Mouse (Mus musculus): Measurements from ENCODE around the gene Ninl. TPM values are rescaled to one million over a fixed set of nuclear protein-coding genes. Genes with fewer than 3 reads are reported as not detected.
"Not testable (repeated sequence)": the region's sequence is repeated elsewhere in the genome, so short reads cannot be mapped to it uniquely, and the experiment has no call there.

The Ninl gene
- polyA plus RNA-seq, 1 experiment from 2014 or later = 6.7 TPM

GRCm38 (mm10) chr2:150923026-150923425 lies 116.2 kb downstream of the Ninl start:
- Histone ChIP-seq H3K9me3 (replicated peaks) (no peaks in the 10 kb centered on the region), H3K4me2 (replicated peaks) (no peak overlapping the region), H3K4me3 (replicated peaks) (no peak overlapping the region), H3K36me3 (peaks cover 14% of the 10 kb centered on the region; the same call in 1 of the 2 replicates), H3K9ac (no peak overlapping the region), H3K27me3 (no peaks in the 10 kb centered on the region), H3K4me1 (no peaks in the 10 kb centered on the region), H3K27ac (replicated peaks) (no peak overlapping the region)
- 96% methylated on average over 3 of the region's 3 CpGs for WGBS
- no peak for ATAC-seq (ENCODE audit: insufficient number of reproducible peaks, low FRiP score, low TSS enrichment, low read depth)

GRCm38 (mm10) chr2:150922165-150922564 lies 117.0 kb downstream of the Ninl start:
- H3K36me3 ChIP-seq = peaks cover 14% of the 10 kb centered on the region; the same call in 1 of the 2 replicates

GRCm38 (mm10) chr2:150921697-150922096 lies 117.5 kb downstream of the Ninl start:
- H3K9me3 ChIP-seq (replicated peaks) = no peaks in the 10 kb centered on the region
- no peak overlapping the region for H3K9ac ChIP-seq
- 95% methylated on average over 6 of the region's 6 CpGs for WGBS
- no peak for ATAC-seq (ENCODE audit: insufficient number of reproducible peaks, low FRiP score, low TSS enrichment, low read depth)
- no peak overlapping the region for H3K27ac ChIP-seq (replicated peaks)
- no peaks in the 10 kb centered on the region for H3K4me1 ChIP-seq
- no peak overlapping the region for H3K4me3 ChIP-seq (replicated peaks)
- H3K36me3 ChIP-seq = peaks cover 15% of the 10 kb centered on the region; the same call in 1 of the 2 replicates
- H3K4me2 ChIP-seq (replicated peaks) = no peak overlapping the region
- H3K27me3 ChIP-seq = no peaks in the 10 kb centered on the region

More at GRCm38 (mm10) chr2:150922165-150922564, 117.0 kb downstream of the Ninl start:
- H3K4me3 ChIP-seq (replicated peaks) = no peak overlapping the region
- H3K27me3 ChIP-seq = no peaks in the 10 kb centered on the region
- ATAC-seq (ENCODE audit: insufficient number of reproducible peaks, low FRiP score, low TSS enrichment, low read depth) = no peak
- H3K27ac ChIP-seq (replicated peaks) = no peak overlapping the region
- no peaks in the 10 kb centered on the region for H3K9me3 ChIP-seq (replicated peaks)
- no peaks in the 10 kb centered on the region for H3K4me1 ChIP-seq
- no peak overlapping the region for H3K4me2 ChIP-seq (replicated peaks)
- H3K9ac ChIP-seq = no peak overlapping the region
- 83% methylated on average over 4 of the region's 4 CpGs for WGBS

- Histone ChIP-seq H3K27ac (replicated peaks) (no peak overlapping the region), H3K9ac (no peak overlapping the region), H3K27me3 (no peaks in the 10 kb centered on the region), H3K9me3 (replicated peaks) (no peaks in the 10 kb centered on the region), H3K4me3 (replicated peaks) (no peak overlapping the region), H3K4me1 (no peaks in the 10 kb centered on the region), H3K36me3 (peaks cover 20% of the 10 kb centered on the region; the same call in 1 of the 2 replicates), H3K4me2 (replicated peaks) (no peak overlapping the region)
- ATAC-seq (ENCODE audit: insufficient number of reproducible peaks, low FRiP score, low TSS enrichment, low read depth) = no peak
- WGBS = 92% methylated on average over 3 of the region's 3 CpGs
Observed at GRCm38 (mm10) chr2:150920543-150920942, 118.6 kb downstream of the Ninl start.

GRCm38 (mm10) chr2:150918720-150919119 lies 120.5 kb downstream of the Ninl start:
- H3K9ac ChIP-seq = no peak overlapping the region
- H3K27me3 ChIP-seq = no peaks in the 10 kb centered on the region
- H3K27ac ChIP-seq (replicated peaks) = no peak overlapping the region
- peaks cover 20% of the 10 kb centered on the region; the same call in 1 of the 2 replicates for H3K36me3 ChIP-seq
- no peak overlapping the region for H3K4me2 ChIP-seq (replicated peaks)
- ATAC-seq (ENCODE audit: insufficient number of reproducible peaks, low FRiP score, low TSS enrichment, low read depth) = no peak
- H3K4me1 ChIP-seq = no peaks in the 10 kb centered on the region
- WGBS = 83% methylated on average over 3 of the region's 3 CpGs
- no peaks in the 10 kb centered on the region for H3K9me3 ChIP-seq (replicated peaks)
- no peak overlapping the region for H3K4me3 ChIP-seq (replicated peaks)

- WGBS = 81% methylated on average over 5 of the region's 5 CpGs
- H3K4me3 ChIP-seq (replicated peaks) = no peak overlapping the region
- H3K9me3 ChIP-seq (replicated peaks) = no peaks in the 10 kb centered on the region
- no peak overlapping the region for H3K9ac ChIP-seq
- ATAC-seq (ENCODE audit: insufficient number of reproducible peaks, low FRiP score, low TSS enrichment, low read depth) = no peak
- H3K4me2 ChIP-seq (replicated peaks) = no peak overlapping the region
- H3K27me3 ChIP-seq = no peaks in the 10 kb centered on the region
- no peaks in the 10 kb centered on the region for H3K4me1 ChIP-seq
- peaks cover 17% of the 10 kb centered on the region; the same call in 1 of the 2 replicates for H3K36me3 ChIP-seq
- H3K27ac ChIP-seq (replicated peaks) = no peak overlapping the region
Observed at GRCm38 (mm10) chr2:150915786-150916185, 123.4 kb downstream of the Ninl start.

- 80% methylated on average over 4 of the region's 4 CpGs for WGBS
- H3K4me2 ChIP-seq (replicated peaks) = no peak overlapping the region
- no peak overlapping the region for H3K9ac ChIP-seq
- H3K9me3 ChIP-seq (replicated peaks) = no peaks in the 10 kb centered on the region
- no peak overlapping the region for H3K4me3 ChIP-seq (replicated peaks)
- no peak overlapping the region for H3K27ac ChIP-seq (replicated peaks)
- no peak for ATAC-seq (ENCODE audit: insufficient number of reproducible peaks, low FRiP score, low TSS enrichment, low read depth)
- H3K36me3 ChIP-seq = peaks cover 17% of the 10 kb centered on the region; the same call in 1 of the 2 replicates
- no peaks in the 10 kb centered on the region for H3K27me3 ChIP-seq
- H3K4me1 ChIP-seq = 0 out of 2 replicates have a peak, but pooled peaks cover 3% of the 10 kb centered on the region
Observed at GRCm38 (mm10) chr2:150914781-150915515, 124.2 kb downstream of the Ninl start.

GRCm38 (mm10) chr2:150910295-150910881 lies 128.8 kb downstream of the Ninl start:
- peak overlapping the region; percentile 71 for H3K4me3 ChIP-seq (replicated peaks)
- H3K27me3 ChIP-seq = no peaks in the 10 kb centered on the region
- H3K27ac ChIP-seq (replicated peaks) = peak overlapping the region; percentile 85
- H3K4me2 ChIP-seq (replicated peaks) = peak overlapping the region; percentile 60
- H3K36me3 ChIP-seq = no peaks in the 10 kb centered on the region
- ATAC-seq (ENCODE audit: insufficient number of reproducible peaks, low FRiP score, low TSS enrichment, low read depth) = no peak
- H3K4me1 ChIP-seq = 0 out of 2 replicates have a peak, but pooled peaks cover 3% of the 10 kb centered on the region
- H3K9me3 ChIP-seq (replicated peaks) = no peaks in the 10 kb centered on the region
- WGBS = 36% methylated on average over 7 of the region's 10 CpGs
- peak overlapping the region; percentile 16; the same call in 1 of the 2 replicates for H3K9ac ChIP-seq

- Histone ChIP-seq H3K9ac (peak overlapping the region; percentile 42), H3K4me2 (replicated peaks) (peak overlapping the region; percentile 60), H3K4me1 (0 out of 2 replicates have a peak, but pooled peaks cover 3% of the 10 kb centered on the region), H3K36me3 (no peaks in the 10 kb centered on the region), H3K27me3 (no peaks in the 10 kb centered on the region), H3K9me3 (replicated peaks) (no peaks in the 10 kb centered on the region), H3K27ac (replicated peaks) (peak overlapping the region; percentile 85), H3K4me3 (replicated peaks) (peak overlapping the region; percentile 71)
- peak; percentile 93 for ATAC-seq (ENCODE audit: insufficient number of reproducible peaks, low FRiP score, low TSS enrichment, low read depth)
- WGBS = under 1% methylated on average over 35 of the region's 35 CpGs
Observed at GRCm38 (mm10) chr2:150909429-150910039, 129.6 kb downstream of the Ninl start.

- not testable (repeated sequence) for H3K4me1 ChIP-seq; H3K27me3 ChIP-seq; H3K36me3 ChIP-seq; H3K9ac ChIP-seq; ATAC-seq (ENCODE audit: insufficient number of reproducible peaks, low FRiP score, low TSS enrichment, low read depth); H3K27ac ChIP-seq (replicated peaks); H3K9me3 ChIP-seq (replicated peaks)
- Histone ChIP-seq H3K4me3 (replicated peaks) (peak overlapping the region; percentile 71), H3K4me2 (replicated peaks) (peak overlapping the region; percentile 60)
- 47% methylated on average over 6 of the region's 6 CpGs for WGBS
Observed at GRCm38 (mm10) chr2:150908881-150909280, 130.3 kb downstream of the Ninl start.

GRCm38 (mm10) chr2:150904936-150905450 lies 134.2 kb downstream of the Ninl start, which contains the start of gene Gins1:
Gene Gins1 (plus strand): TSS chr2:150905400.
- WGBS = 39% methylated on average over 9 of the region's 9 CpGs
- H3K27ac ChIP-seq (replicated peaks) = peak within 1 kb of the TSS; percentile 87
- no peaks in the 10 kb centered on the region for H3K36me3 ChIP-seq
- ATAC-seq (ENCODE audit: insufficient number of reproducible peaks, low FRiP score, low TSS enrichment, low read depth) = no peak; the same call in 1 of the 2 replicates
- peak within 1 kb of the TSS; percentile 79 for H3K4me3 ChIP-seq (replicated peaks)
- H3K9ac ChIP-seq = peak within 1 kb of the TSS; percentile 69
- H3K9me3 ChIP-seq (replicated peaks) = no peaks in the 10 kb centered on the region
- H3K27me3 ChIP-seq = no peaks in the 10 kb centered on the region
- peaks cover 14% of the 10 kb centered on the region; the same call in 1 of the 2 replicates for H3K4me1 ChIP-seq
- peak within 1 kb of the TSS; percentile 88 for H3K4me2 ChIP-seq (replicated peaks)

Measured in embryonic facial prominence, embryonic 15.5 days (tissue).